Mouse (Mus musculus) G1E (cell line): ENCODE results near the gene Hbq1a. TPM values are rescaled to one million over a fixed set of nuclear protein-coding genes. Genes with fewer than 3 reads are reported as not detected.

ENCODE experiments used
- ATAC-seq: 2 replicates; pipeline ENCODE4 v1.8.0; 2016; ENCODE audit warnings: mild to moderate bottlenecking; ENCODE audit not compliant: insufficient number of reproducible peaks, poor library complexity, low FRiP score, severe bottlenecking; ENCODE audit errors: extremely low read depth
- DNase-seq: peaks from one replicate; pipeline ENCODE4 v3.0.0; 2012; ENCODE audit warnings: low spot score
- H3K27me3 ChIP-seq: 2 replicates; pipeline ENCODE4 v1.6.1; 2012; ENCODE audit warnings: mild to moderate bottlenecking, low read length, inconsistent platforms; ENCODE audit not compliant: insufficient read depth
- H3K36me3 ChIP-seq: replicated peaks from 2 replicates; pipeline ENCODE3; 2012; ENCODE audit warnings: mild to moderate bottlenecking, inconsistent platforms
- H3K4me1 ChIP-seq: 2 replicates; pipeline ENCODE4 v1.6.1; 2012; ENCODE audit warnings: low read depth, low read length, inconsistent platforms, mixed read lengths; ENCODE audit not compliant: insufficient read depth
- H3K4me3 ChIP-seq: 2 replicates; pipeline ENCODE4 v1.5.1; 2012; ENCODE audit warnings: low read depth, mild to moderate bottlenecking, inconsistent platforms, low read length, moderate library complexity, mixed read lengths
- H3K9me3 ChIP-seq: replicated peaks from 2 replicates; pipeline ENCODE4 v1.6.1; 2012; ENCODE audit warnings: inconsistent platforms
- CTCF ChIP-seq: IDR thresholded peaks from 2 replicates; pipeline ENCODE4 v1.5.1; 2012; ENCODE audit warnings: low read depth, low read length, inconsistent platforms, mixed read lengths
- GATA1 ChIP-seq: IDR thresholded peaks from 2 replicates; pipeline ENCODE4 v1.6.1; 2012; ENCODE audit warnings: borderline replicate concordance, low read length, inconsistent platforms, mixed read lengths
- GATA2 ChIP-seq: IDR thresholded peaks from 2 replicates; pipeline ENCODE4 v1.6.1; 2012; ENCODE audit warnings: low read depth, low read length, inconsistent platforms, borderline replicate concordance
- POLR2AphosphoS5 ChIP-seq: IDR thresholded peaks from 2 replicates; pipeline ENCODE4 v1.6.1; 2012; ENCODE audit warnings: low read depth, low read length, inconsistent platforms; ENCODE audit not compliant: insufficient replicate concordance
- TAL1 ChIP-seq: conservative IDR thresholded peaks from 2 replicates; pipeline ENCODE4 v1.6.1; 2012; ENCODE audit warnings: low read depth, low read length, inconsistent platforms, mixed read lengths
- polyA plus RNA-seq: library from polyadenylated mRNA; stranded (reverse); fragments of >175 nt; gene quantifications from 2 replicates; pipeline ENCODE4 v1.2.3, GENCODE M21; 2012
- total RNA-seq, 2 experiments: library from RNA; stranded (forward) in 1 of 2; stranded (reverse) in 1 of 2; fragments of 200-1000 nt in 1 of 2; fragments of >200 nt in 1 of 2; fragmentation: Nextera tagmentation in 1 of 2; gene quantifications; 2 replicates each; pipeline ENCODE4 v1.2.3; 2014 to 2017

The Hbq1a gene
- total and polyA plus RNA-seq, 3 experiments: not detected

DNA sequence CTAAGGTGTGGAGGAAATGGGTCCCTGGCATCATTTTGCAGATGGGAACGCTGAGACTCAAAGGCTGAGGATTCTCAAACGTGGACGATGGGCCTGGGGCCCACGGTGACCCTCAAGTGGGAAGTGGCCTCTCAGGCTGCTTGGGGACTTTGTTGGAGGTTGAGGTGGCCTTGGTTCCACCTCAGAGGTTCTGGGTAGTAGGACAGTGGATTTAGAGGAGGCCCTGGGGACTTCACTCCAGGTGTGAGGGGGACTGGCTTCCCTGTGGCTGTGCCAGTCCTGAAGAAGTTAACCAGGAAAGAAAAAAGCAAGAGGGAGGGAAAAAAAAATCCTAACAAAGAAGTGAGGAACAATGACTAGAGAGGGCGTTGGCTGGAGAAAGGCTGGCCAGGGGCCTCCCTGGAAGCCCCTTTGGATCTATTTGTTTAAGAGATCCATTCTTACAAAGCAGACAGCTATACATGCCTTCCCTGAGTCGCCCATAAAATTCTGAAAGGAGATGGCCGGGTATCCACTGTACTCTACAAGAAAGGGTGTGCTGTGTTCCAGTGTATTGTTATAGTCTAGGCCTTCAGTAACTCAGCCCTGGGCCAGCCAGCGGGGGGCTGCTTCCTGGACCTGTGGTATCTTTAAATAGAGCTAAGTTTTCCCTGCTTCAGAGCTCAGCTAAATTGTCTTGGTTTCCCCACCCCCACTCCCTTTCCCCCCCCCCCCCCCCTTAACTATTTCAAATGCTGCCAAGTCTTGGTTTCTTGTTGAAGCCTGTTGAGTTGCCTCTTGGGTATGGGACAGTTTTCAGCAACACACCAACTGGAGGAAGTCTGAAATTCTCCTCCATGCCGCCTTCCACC, 48.8 kb downstream of the Hbq1a start:
- H3K27me3 ChIP-seq: peaks cover 39% of the 10 kb centered on the region
- TF ChIP-seq GATA2: no peak
- TF ChIP-seq POLR2AphosphoS5: no peak
- TF ChIP-seq GATA1: no peak
- TF ChIP-seq CTCF: no peak
- no peak for TF ChIP-seq TAL1
- H3K36me3 ChIP-seq: no peaks in the 10 kb centered on the region
- H3K4me1 ChIP-seq: peaks cover 4% of the 10 kb centered on the region; the same call in 1 of the 2 replicates
- no peak for DNase-seq
- no peak overlapping the region for H3K4me3 ChIP-seq
- ATAC-seq: no peak
- no peaks in the 10 kb centered on the region for H3K9me3 ChIP-seq

DNA sequence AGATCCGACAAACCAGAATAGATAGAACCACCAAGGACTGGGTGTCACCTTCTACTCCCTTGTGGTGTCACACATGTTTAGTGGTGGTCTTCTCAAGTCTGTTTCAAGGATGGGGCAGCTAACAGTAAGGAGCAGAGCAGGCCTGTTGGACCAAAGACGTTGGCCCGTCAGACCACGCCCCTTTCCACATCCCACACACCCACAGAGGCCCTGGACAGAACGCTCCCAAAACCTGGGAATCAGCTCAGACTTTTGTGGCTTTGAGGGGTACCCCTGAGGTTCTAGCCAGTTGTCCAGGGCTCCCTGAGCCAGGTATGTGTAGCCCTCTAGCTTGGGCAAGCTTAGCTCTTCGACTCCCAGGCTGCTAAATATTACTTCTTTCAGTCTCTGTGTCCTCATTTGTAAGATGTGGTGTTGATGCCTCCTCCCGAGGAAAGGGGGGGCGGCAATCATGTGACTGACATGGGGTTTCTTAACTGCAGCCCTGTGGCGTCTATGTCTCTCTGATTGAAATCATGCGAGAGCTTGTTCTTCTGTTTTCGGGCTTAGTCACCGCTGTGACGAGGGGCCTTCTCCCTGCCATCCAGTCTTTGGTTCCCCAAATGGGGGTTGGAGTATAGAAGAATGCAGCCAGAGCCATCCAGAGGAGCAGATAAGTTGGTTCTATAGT, 49.5 kb downstream of the Hbq1a start:
- H3K27me3 ChIP-seq: peaks cover 44% of the 10 kb centered on the region
- TF ChIP-seq GATA1: no peak
- TF ChIP-seq CTCF: no peak
- no peak for TF ChIP-seq TAL1
- TF ChIP-seq POLR2AphosphoS5: no peak
- no peak for TF ChIP-seq GATA2
- DNase-seq (no peak), ATAC-seq (no peak)
- no peaks in the 10 kb centered on the region for H3K36me3 ChIP-seq
- no peak overlapping the region for H3K4me3 ChIP-seq
- H3K4me1 ChIP-seq: 0 out of 2 replicates have a peak, but pooled peaks cover 2% of the 10 kb centered on the region
- H3K9me3 ChIP-seq: no peaks in the 10 kb centered on the region

Other genes starting within 250 kb of the Hbq1a start
- 2.3 and 4.6 TPM in 2 replicates for gene Il9r, start 99.8 kb upstream of the Hbq1a start, total RNA-seq (2014; fragmentation: Nextera tagmentation)
- gene Il9r, start 99.8 kb upstream of the Hbq1a start, total RNA-seq (2017): 5.7 and 6.9 TPM in 2 replicates
- gene Il9r, start 99.8 kb upstream of the Hbq1a start, polyA plus RNA-seq: 2.6 and 4.0 TPM in 2 replicates
- gene Snrnp25, start 94.7 kb upstream of the Hbq1a start, total RNA-seq (2014; fragmentation: Nextera tagmentation): 9.2 and 20.0 TPM in 2 replicates
- 62.5 and 68.7 TPM in 2 replicates for gene Snrnp25, start 94.7 kb upstream of the Hbq1a start, total RNA-seq (2017)
- gene Snrnp25, start 94.7 kb upstream of the Hbq1a start, polyA plus RNA-seq: 65.6 and 74.4 TPM in 2 replicates
- 0.19 and 0.30 TPM in 2 replicates for gene Rhbdf1, start 77.8 kb upstream of the Hbq1a start, total RNA-seq (2014; fragmentation: Nextera tagmentation)
- 0.46 and 2.5 TPM in 2 replicates for gene Rhbdf1, start 77.8 kb upstream of the Hbq1a start, total RNA-seq (2017)
- gene Rhbdf1, start 77.8 kb upstream of the Hbq1a start, polyA plus RNA-seq: 0.91 and 2.1 TPM in 2 replicates
- 13.7 and 22.0 TPM in 2 replicates for gene Mpg, start 73.6 kb upstream of the Hbq1a start, total RNA-seq (2014; fragmentation: Nextera tagmentation)
- 12.7 and 17.0 TPM in 2 replicates for gene Mpg, start 73.6 kb upstream of the Hbq1a start, total RNA-seq (2017)
- gene Mpg, start 73.6 kb upstream of the Hbq1a start, polyA plus RNA-seq: 13.4 and 14.2 TPM in 2 replicates
- gene Nprl3, start 32.4 kb upstream of the Hbq1a start, total RNA-seq (2014; fragmentation: Nextera tagmentation): 90.6 and 121 TPM in 2 replicates
- gene Nprl3, start 32.4 kb upstream of the Hbq1a start, total RNA-seq (2017): 26.3 and 27.0 TPM in 2 replicates
- 106 and 134 TPM in 2 replicates for gene Nprl3, start 32.4 kb upstream of the Hbq1a start, polyA plus RNA-seq
- not detected in 2 replicates for gene Hba-x, start 23.7 kb upstream of the Hbq1a start, total RNA-seq (2014; fragmentation: Nextera tagmentation)
- not detected in 2 replicates for gene Hba-x, start 23.7 kb upstream of the Hbq1a start, total RNA-seq (2017)
- gene Hba-x, start 23.7 kb upstream of the Hbq1a start, polyA plus RNA-seq: 0.09 TPM in 1 of 2 replicates, not detected in the other
- gene Hba-a1, start 16.6 kb upstream of the Hbq1a start, total RNA-seq (2014; fragmentation: Nextera tagmentation): 230 and 2,260 TPM in 2 replicates
- gene Hba-a1, start 16.6 kb upstream of the Hbq1a start, total RNA-seq (2017): 242 and 325 TPM in 2 replicates
- 3,927 and 4,410 TPM in 2 replicates for gene Hba-a1, start 16.6 kb upstream of the Hbq1a start, polyA plus RNA-seq
- 9.1 and 11.6 TPM in 2 replicates for gene Hbq1b, start 13.1 kb upstream of the Hbq1a start, total RNA-seq (2014; fragmentation: Nextera tagmentation)
- gene Hbq1b, start 13.1 kb upstream of the Hbq1a start, total RNA-seq (2017): 0.41 and 0.87 TPM in 2 replicates
- gene Hbq1b, start 13.1 kb upstream of the Hbq1a start, polyA plus RNA-seq: 0.70 and 0.87 TPM in 2 replicates
- 268 and 4,240 TPM in 2 replicates for gene Hba-a2, start 3.6 kb upstream of the Hbq1a start, total RNA-seq (2014; fragmentation: Nextera tagmentation)
- gene Hba-a2, start 3.6 kb upstream of the Hbq1a start, total RNA-seq (2017): 683 and 890 TPM in 2 replicates
- gene Hba-a2, start 3.6 kb upstream of the Hbq1a start, polyA plus RNA-seq: 1,087 and 1,500 TPM in 2 replicates
- gene Sh3pxd2b, start 47.8 kb downstream of the Hbq1a start, total RNA-seq (2014; fragmentation: Nextera tagmentation): not detected in 2 replicates
- gene Sh3pxd2b, start 47.8 kb downstream of the Hbq1a start, total RNA-seq (2017): 0.12 and 0.16 TPM in 2 replicates
- not detected in 2 replicates for gene Sh3pxd2b, start 47.8 kb downstream of the Hbq1a start, polyA plus RNA-seq
- not detected in 2 replicates for gene Ubtd2, start 155.3 kb downstream of the Hbq1a start, total RNA-seq (2014; fragmentation: Nextera tagmentation)
- 0.11 and 0.46 TPM in 2 replicates for gene Ubtd2, start 155.3 kb downstream of the Hbq1a start, total RNA-seq (2017)
- gene Ubtd2, start 155.3 kb downstream of the Hbq1a start, polyA plus RNA-seq: 0.29 and 0.33 TPM in 2 replicates
- 1.4 and 4.6 TPM in 2 replicates for gene Efcab9, start 232.0 kb downstream of the Hbq1a start, total RNA-seq (2014; fragmentation: Nextera tagmentation)
- gene Efcab9, start 232.0 kb downstream of the Hbq1a start, total RNA-seq (2017): 3.5 and 5.5 TPM in 2 replicates
- 0.12 TPM in 1 of 2 replicates, not detected in the other for gene Efcab9, start 232.0 kb downstream of the Hbq1a start, polyA plus RNA-seq
- 31.0 and 31.4 TPM in 2 replicates for gene Stk10, start 233.2 kb downstream of the Hbq1a start, total RNA-seq (2014; fragmentation: Nextera tagmentation)
- 47.5 and 52.1 TPM in 2 replicates for gene Stk10, start 233.2 kb downstream of the Hbq1a start, total RNA-seq (2017)
- 30.1 and 36.0 TPM in 2 replicates for gene Stk10, start 233.2 kb downstream of the Hbq1a start, polyA plus RNA-seq